Mouse (Mus musculus) left cerebral cortex, postnatal 4 days (tissue): ENCODE results near the gene Prkaa1. TPM values are rescaled to one million over a fixed set of nuclear protein-coding genes. Genes with fewer than 3 reads are reported as not detected.
"Not testable (repeated sequence)": the region's sequence is repeated elsewhere in the genome, so short reads cannot be mapped to it uniquely, and the experiment has no call there.

ENCODE experiments used
- DNase-seq: peaks from one replicate; pipeline ENCODE4 v3.0.0-alpha.2; 2022
- intact Hi-C: fragments of 180-260 bp; cut with DNase I; formaldehyde crosslinking; loops from one replicate; pipeline ENCODE4 v1.15.1; 2025
- total RNA-seq, 2 experiments: library from RNA; stranded (reverse); gene quantifications; 2 replicates each; pipeline ENCODE4 v1.2.3; 2021

Prkaa1 gene
- total RNA-seq, 2 experiments from 2014 or later: 20.1 to 20.3 TPM

GRCm38 (mm10) chr15:5129111-5129805 is 14.4 kb upstream of the Prkaa1 start:
- DNase-seq: no peak
- intact Hi-C loops: no loop called here

GRCm38 (mm10) chr15:5130887-5131668 is 12.6 kb upstream of the Prkaa1 start:
- DNase-seq, intact Hi-C loops: not testable (repeated sequence)

- DNase-seq: no peak
- intact Hi-C loops: no loop called here
Measured at GRCm38 (mm10) chr15:5133301-5133700, 10.4 kb upstream of the Prkaa1 start.

- intact Hi-C loops: no loop called here
- no peak for DNase-seq
Measured at GRCm38 (mm10) chr15:5134179-5134578, 9.5 kb upstream of the Prkaa1 start.

GRCm38 (mm10) chr15:5134945-5135483 is 8.6 kb upstream of the Prkaa1 start:
- intact Hi-C loops: no loop called here
- DNase-seq: no peak

GRCm38 (mm10) chr15:5138021-5138856 is 5.4 kb upstream of the Prkaa1 start:
- intact Hi-C loops: no loop called here
- DNase-seq: no peak

- intact Hi-C loops: no loop called here
- no peak for DNase-seq
Measured at GRCm38 (mm10) chr15:5139366-5139765, 4.3 kb upstream of the Prkaa1 start.

GRCm38 (mm10) chr15:5139863-5140262 is 3.8 kb upstream of the Prkaa1 start:
- intact Hi-C loops: no loop called here
- no peak for DNase-seq

- intact Hi-C loops: no loop called here
- DNase-seq: no peak
Measured at GRCm38 (mm10) chr15:5140357-5140756, 3.3 kb upstream of the Prkaa1 start.

- no peak for DNase-seq
- intact Hi-C loops: no loop called here
Measured at GRCm38 (mm10) chr15:5142047-5142446, 1.6 kb upstream of the Prkaa1 start.

GRCm38 (mm10) chr15:5142714-5143113 is 947 bp upstream of the Prkaa1 start:
- DNase-seq: no peak
- intact Hi-C loops: no loop called here

GRCm38 (mm10) chr15:5144021-5144778 is 539 bp downstream of the Prkaa1 start:
- intact Hi-C loops: no loop called here
- peak; percentile 85 for DNase-seq

- intact Hi-C loops: no loop called here
Measured at GRCm38 (mm10) chr15:5145196-5145945, 1.7 kb downstream of the Prkaa1 start.

GRCm38 (mm10) chr15:5149187-5149586 is 5.5 kb downstream of the Prkaa1 start:
- intact Hi-C loops: no loop called here

More at GRCm38 (mm10) chr15:5145196-5145945, 1.7 kb downstream of the Prkaa1 start:
- no peak for DNase-seq

GRCm38 (mm10) chr15:5152171-5152570 is 8.5 kb downstream of the Prkaa1 start:
- no peak for DNase-seq
- intact Hi-C loops: no loop called here

More at GRCm38 (mm10) chr15:5149187-5149586, 5.5 kb downstream of the Prkaa1 start:
- no peak for DNase-seq

- intact Hi-C loops: no loop called here
- no peak for DNase-seq
Measured at GRCm38 (mm10) chr15:5154621-5155020, 11.0 kb downstream of the Prkaa1 start.

- DNase-seq: no peak
- intact Hi-C loops: no loop called here
Measured at GRCm38 (mm10) chr15:5155093-5155492, 11.4 kb downstream of the Prkaa1 start.

GRCm38 (mm10) chr15:5156355-5156754 is 12.7 kb downstream of the Prkaa1 start:
- intact Hi-C loops: no loop called here
- DNase-seq: no peak

GRCm38 (mm10) chr15:5157386-5157785 is 13.7 kb downstream of the Prkaa1 start:
- intact Hi-C loops: no loop called here
- no peak for DNase-seq
